Mouse (Mus musculus) liver, embryonic 14.5 days (tissue): ENCODE data around the gene Vhl.

Source experiments
- CTCF ChIP-seq: IDR thresholded peaks from 2 replicates; pipeline ENCODE4 v1.5.1; 2016; ENCODE audit warnings: antibody characterized with exemption, low read depth, control low read depth
- EP300 ChIP-seq: IDR thresholded peaks from 2 replicates; pipeline ENCODE4 v1.6.1; 2016; ENCODE audit warnings: antibody characterized with exemption, low read depth

- TF ChIP-seq CTCF (peak; percentile 100), EP300 (peak; percentile 36; the same call in 1 of the 2 replicates)
These were observed 14.7 kb downstream of the Vhl start, which contains the start of gene Irak2 for GRCm38 (mm10) chr6:113638302-113639040.
